Mouse (Mus musculus) lung, adult 18-20 months (tissue): Measurements from ENCODE around the gene Fzr1.

Experiments used
- DNase-seq, 2 experiments: peaks; one replicate each; pipeline ENCODE4 v3.0.0; 2022; ENCODE audit warnings: mixed read lengths in 2 of 2

The Fzr1 gene

DNA sequence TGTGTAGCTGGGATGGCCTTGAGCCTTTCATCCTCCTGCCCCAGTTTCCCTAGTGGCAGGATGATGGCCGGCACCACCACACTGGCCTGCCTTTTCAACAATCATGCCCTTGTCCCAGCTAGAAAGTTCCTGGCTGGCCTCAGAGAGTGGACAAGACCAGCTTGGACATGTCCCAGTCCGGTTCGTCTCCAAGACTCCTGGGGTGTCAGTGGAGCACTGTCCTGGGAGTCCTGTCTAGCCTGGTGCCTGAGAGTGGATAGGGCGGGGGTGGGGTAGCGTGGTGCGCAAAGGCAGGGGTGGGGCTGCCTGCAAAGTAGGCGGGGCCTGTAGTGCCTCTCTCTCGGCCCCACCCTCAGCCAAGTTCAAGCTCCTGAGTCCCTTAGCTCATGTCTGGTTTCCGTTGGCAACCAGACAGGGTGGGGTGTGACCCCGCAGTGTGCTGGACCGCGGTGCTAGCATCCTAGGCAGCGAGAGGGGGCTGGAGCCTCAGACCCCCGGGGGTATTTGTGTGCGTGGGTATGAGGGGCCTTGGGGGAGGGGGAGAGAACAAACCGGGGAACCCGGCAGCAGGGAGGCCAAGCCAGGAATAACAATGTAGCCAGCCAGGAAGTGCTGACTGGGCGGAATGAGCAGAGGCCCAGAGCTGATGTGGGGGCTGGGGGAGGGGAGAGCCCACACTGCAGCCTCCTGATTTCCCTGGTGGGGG is 23.4 kb upstream of the Fzr1 start:
- DNase-seq: peak; percentile 82 to 88

DNA sequence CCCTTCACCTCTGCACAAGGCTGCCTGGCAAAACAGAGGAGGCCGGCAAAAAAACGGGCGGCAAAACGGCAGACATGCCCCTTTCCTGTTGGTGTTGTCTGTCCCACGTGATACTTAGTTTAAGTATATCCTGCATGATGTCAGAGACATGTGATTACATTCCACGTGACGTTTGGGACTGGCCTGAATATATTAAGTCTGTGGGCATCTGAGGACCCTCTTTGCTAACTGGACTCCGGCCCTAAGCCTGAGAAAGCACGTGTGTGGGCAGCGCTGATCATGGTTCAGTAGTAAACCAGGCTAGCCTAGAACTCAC is 22.8 kb upstream of the Fzr1 start:
- DNase-seq: no peak

DNA sequence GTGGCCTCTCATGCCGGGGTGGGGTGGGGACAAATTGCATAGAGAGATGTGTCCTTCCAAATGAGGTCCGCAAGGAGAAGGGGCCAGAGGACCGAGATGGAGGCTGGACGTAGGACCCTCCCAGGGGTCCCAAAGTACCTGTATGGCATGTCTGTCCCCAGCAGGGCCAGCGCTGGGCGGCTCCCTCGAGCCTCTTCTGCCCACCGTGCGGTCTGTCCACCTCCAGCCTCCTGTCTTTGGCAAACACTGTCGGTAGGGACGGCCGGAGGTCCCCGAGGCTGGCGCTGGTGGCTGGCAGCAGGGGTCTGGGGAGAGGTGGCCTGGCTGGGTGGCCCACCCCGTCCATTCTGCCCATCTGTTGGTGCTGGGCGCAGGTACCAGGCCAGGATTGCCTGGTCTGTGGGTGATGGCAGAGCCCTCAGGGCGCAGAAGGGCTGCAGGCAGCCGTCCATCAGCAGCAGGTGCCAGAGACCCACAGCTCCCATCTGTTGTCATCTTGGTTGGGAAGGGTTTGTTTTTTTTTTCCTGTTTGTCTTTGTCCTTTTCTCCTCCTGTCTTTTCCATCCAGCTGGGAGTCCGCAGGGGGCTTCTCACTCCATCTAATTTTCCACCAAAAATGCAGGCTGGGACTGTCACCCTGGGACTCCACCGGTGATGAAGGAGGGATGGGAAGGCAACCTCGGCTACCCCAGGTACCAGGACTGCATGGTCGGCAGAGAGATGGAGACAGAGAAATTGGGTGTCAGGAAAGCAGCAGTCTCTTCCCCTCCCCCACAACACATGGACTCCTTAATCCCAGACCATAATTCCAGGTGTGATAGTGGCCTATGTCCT is 22.3 kb upstream of the Fzr1 start:
- no peak for DNase-seq

DNA sequence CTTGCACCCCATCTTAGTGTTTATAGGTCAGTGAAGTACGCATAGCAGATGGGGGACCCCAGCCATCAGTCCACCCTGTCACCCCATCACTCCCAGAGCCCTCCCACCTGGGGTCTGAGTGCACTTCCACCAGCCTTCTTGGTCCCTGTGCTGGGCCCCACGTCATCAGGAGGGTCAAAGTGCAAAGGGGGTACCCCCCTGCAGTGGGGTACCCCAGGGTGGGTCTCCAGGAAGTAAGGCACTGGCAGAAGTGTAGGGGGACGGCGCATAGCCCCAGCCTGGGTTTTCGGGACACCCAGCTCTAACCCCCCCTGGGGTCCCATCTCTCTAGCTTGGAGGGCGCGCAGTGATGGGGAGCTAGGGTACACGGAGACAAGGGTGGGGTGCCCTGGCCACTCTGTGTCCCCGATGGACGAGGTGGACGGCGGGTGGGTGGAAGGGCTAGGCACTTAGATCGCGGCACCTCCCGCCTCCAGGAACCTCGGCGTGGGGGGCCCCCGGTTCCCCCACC is 21.5 kb upstream of the Fzr1 start:
- no peak for DNase-seq

DNA sequence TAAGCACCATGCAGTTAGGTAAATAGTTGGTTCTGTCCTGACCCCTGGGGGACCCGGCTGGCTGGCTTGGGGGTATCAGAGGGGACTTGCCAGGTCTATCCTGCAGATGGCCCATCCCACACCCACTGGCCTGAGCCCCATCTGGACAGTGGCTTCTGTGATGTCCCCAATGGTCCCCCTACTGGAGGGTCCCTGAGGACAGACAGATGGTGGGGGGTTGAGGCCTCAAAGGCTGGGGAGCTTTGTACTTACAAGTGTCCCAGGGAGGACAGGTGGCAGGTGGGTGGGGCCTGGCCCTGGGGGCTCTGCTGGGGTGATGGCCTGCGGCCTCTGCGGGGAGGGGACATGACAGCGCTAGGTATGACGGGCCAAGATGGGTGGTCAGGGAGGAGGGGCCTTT is 21.0 kb upstream of the Fzr1 start:
- no peak for DNase-seq

DNA sequence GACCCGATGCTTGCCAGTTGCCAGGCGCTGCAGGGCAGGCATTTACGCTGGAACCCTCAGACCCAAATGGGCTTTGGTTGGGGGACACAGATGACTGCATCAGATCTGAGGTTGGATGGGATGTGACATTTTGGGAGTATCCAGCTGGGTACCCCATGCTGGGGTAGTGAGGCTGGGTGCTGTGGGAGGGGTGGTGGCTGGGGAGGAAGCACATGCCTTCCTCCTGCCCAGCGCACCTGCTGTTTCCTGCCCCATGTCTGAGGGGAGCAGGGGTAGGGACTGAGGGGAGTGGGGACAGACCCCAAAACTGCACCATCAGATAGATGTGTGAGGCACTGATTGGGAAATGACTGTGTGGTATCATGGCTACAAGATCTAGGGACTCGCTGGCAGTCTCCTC is 18.4 kb upstream of the Fzr1 start:
- DNase-seq: no peak

DNA sequence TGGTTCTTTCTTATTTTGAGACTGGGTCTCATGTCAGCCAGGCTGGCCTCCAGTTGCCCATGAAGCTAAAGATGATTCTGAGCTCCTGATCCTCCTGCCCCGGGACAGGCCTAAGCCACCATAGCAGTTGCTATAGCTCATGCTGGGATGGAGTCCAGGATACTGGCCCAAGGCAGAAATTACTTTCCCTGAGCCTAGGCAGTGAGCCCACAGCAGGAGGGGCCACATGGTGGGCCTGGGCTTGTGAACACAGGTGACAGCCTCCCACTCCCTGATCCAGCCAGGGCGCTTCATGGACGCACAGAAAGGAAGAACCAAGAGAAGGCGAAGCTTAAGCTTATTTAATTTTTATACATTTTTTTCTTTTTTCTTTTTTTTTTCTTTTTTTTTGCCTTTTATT is 17.5 kb upstream of the Fzr1 start:
- DNase-seq: no peak

DNA sequence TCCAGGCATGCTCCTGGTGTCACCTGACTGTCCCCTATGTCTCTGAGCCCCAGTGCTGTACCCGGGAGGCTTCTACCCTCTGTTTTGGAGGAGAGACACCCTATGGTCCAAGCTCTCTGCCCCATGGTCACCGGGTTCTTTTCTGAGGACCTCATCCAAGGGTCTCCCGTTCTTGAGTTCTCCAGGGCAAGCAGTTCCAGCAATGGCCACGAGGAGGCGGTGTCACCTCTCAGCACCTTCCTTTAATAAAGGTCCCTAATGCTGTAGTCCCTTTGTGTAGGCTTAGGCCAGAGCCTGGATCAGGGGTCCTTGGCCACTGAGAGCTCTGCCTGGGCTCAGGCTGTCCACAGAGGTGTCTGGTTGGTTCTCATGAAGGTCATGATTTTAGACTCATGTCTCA is 16.8 kb upstream of the Fzr1 start:
- DNase-seq: peak in 1 of 2 experiments; percentile 71

DNA sequence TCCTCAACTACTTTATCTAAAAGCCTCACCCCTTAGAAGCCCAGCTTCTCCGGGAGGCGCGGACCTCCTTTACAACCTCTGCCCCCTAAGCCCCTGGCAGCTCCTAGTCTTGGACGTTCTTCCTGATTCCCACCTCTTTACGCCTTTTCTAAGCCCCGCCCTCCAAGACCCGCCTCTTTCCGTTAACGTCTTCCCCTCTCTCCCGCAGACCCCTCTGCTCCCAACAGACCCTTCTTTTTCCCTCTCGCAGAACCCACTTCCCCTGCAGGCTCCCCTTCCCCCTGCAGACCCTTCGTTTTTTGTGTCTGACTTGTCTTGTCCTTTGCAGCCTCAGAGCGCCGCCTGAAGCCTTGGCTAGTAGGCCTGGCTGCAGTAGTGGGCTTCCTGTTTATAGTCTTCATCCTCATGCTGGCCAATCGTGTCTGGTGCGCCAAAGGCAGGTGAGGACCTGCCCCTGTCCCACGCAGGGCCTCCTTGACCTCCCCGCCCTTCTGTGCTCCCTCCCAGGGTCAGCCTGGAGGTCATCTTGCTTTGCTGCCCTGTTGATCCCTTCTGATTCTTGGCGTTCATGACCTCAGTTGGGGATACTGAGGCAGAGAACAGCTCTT is 15.2 kb upstream of the Fzr1 start:
- no peak for DNase-seq

DNA sequence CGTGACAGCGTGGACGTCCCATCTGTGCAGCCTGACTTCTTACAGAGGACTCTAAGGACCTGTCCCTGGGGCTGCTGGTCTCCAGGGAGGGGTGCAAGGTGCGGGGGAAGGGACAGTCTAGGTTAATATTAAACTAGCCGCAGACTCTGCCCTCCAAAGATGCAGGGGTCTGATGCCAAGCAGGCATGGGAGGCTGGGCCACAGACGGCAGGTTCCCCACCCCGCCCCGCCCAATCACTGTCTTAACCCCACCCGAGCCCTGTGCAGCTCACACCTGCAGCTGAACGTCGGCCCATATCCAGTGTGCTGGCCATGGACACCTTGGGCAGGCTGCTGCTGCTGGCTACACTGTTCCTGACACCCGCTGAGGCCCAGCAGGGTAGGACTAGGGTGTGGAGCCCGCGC is 14.5 kb upstream of the Fzr1 start, which contains the start of gene Smim24:
Gene Smim24 (plus strand): TSS at position 271 of the 405 bp plus-strand sequence.
- no peak for DNase-seq

DNA sequence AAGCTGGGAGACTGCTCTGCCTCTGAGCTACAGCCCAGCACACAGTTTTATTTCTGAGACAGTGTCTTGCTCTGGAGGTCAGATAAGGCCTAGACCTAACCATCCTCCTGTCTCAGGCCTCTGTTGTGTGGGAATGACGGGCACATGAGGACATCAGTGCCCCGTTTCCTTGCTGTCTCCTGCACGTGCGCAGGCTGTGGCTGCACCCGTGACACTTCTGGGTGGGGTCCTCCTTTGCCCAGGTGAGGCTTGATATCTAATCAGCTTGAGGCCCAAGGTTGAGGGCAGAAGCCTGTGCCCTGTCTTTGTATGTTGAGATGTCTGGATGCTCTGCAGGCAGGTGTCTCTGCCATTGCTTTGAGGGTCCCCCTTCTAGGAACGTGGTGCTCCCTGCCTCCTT is 14.0 kb upstream of the Fzr1 start:
- no peak for DNase-seq

DNA sequence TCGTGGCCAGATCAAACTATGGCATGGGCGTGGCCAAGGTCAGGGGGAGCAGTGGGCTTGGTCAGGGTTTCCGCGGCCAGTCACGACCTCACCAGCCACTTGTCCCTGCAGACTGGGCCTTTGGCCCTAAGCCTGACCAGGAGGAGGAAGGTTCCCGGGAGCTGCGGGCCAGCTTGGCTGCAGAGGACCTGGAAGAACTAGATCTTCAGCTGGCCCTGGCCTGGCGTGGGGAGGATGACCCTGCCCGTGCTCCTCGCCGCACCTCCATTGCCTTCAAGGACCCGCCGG is 12.3 kb upstream of the Fzr1 start:
- DNase-seq: peak in 1 of 2 experiments; percentile 8

DNA sequence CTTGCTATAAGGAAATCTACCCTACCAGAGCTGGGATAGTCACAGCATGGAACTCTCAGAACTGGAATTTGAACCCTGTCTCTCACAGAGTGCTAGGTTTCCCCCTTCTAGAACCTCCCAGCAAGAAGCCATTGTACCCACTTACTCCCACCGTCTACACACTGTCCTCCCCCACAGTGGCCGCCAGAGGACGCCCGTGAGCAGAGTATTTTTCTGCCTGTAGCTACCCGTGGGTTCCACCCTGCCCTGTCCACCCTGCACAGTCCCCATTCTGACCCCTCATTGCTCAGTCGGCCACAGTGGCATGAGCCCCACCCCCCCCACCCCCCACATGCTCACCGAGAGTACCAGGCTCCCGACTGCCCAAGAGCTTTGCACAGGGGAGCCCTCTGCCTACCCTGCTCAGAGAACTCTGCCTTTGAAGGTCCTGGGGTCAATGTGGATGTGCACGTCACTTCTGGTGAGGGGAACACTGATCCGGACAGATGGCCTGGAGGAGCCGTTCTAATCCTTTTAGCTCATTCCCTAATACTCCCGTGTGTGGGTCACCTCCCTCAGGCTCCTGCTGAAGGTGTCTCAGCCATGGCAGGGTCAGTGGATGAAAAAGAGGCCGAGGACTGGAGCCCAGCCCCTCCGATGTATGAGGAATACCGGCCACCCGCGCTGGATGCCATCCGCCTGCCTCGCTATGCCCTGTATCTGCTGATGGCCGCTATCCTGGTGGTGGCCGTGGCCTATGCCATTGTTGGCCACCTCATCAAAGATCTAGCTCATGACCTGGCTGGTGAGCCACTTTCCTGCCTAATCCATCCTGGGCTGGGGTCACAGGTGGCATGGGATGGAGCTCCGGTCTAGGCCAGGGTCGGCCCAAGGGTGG is 11.7 kb upstream of the Fzr1 start:
- peak; percentile 74 to 77 for DNase-seq

DNA sequence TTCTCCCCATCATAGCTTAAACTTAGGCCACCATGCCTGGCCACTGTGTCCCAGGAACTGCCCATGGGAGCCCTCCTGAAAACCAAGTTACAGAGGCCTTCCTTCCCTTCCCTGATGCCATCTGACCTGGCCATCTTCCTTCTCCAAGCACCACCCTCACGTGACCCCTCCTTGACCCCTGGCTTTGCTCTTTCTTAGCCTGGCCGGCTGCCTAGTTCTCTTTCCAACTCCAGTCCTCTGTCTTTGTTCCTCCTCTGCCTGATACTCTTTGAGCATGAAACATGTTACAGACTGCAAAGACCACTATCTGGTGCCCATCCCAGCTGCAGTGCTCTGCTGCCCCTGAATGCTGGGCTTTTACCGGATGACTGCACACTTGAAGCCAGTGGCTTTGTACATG is 11.1 kb upstream of the Fzr1 start:
- DNase-seq: peak in 1 of 2 experiments; percentile 50

DNA sequence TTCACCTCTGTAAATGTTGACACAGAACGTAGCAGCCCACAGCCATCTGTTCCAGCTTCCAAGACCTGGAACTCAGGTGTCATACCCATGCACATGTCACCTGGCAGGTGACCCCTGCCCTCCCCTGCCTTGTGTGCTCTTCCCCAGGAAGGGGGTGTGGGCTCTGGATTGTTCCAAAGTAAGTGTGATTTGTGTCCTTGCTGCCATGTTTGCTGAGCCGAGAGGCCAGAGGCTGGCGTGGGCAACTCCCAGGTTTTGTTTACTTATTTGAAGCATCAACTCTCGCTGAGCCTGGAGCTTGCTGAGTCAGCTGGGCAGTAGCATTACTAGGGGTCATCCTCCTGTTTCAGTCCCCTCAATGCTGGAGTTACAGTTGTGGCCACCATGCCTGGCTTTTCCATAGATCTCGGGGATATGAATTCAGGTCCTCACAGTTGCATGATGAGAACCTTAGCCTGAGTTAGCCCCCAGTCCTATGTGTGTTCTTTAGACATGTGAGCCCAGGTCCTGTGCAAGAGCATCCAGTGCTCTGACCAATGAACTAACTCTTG is 10.3 kb upstream of the Fzr1 start, which contains the start of gene Gm48552:
Gene Gm48552 (plus strand): TSS at position 501 of the 551 bp plus-strand sequence.
- no peak for DNase-seq

DNA sequence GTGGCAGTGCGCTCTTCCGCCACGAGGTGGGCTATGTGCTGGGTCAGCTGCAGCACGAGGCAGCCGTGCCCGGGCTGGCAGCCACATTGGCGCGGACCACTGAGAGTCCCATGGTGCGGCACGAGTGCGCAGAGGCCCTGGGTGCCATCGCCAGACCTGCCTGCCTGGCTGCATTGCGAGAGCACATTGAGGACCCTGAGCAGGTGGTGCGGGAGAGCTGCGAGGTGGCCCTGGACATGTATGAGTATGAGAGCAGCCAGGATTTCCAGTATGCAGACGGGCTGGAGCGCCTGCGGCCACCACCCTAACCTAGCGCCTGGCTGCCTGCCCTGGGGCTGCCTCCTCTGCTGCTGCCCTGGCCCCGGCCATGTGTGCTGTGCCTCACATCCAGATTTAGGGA is 9.4 kb upstream of the Fzr1 start:
- DNase-seq: no peak

DNA sequence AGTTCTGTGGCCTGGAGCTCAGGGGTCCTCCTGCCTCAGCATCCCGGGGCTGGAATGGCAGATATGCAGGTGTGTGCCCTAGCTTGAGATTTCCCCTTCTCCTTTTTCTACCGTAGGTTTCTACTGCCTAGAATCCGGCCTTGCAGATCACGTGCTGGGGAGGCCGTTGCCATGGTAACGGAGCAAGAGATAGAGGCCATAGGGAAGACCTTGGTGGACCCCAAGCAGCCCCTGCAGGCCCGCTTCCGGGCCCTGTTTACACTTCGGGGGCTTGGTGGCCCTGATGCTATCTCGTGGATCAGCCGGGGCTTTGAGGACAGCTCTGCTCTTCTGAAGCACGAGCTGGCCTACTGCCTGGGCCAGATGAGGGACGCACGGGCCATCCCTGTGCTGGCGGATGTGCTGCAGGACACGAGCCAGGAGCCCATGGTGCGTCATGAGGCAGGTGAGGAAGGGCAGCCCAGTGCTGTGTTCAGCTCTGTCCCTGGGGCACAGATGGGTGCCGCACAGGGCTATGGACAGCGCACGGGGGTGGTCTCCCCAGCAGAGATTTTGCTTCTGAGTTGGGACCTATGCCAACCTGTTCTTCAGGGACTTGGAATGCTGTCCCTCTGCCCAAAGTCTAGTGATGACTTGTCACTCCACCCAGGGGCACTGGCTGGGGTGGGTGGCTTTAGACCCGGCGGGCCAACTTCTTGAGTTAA is 7.4 kb upstream of the Fzr1 start:
- no peak for DNase-seq

DNA sequence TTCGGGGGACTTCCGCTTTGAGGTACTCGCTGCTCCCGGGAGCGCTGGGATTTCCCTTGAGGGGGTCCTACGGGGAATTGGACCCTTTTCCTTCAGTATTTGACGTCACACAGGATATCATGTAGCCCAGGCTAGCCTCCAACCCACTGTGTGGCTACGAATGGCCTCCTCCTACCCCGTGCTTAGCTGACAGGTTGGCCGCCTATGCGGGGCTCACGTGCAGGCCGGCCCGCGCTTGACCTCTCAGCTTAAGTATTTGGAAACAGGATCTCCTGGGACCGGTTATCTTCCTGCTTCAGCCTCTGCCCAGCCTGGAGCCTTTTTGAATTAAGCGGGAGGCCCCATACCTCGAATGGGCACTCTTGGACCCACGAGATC is 6.3 kb upstream of the Fzr1 start:
- DNase-seq: no peak

DNA sequence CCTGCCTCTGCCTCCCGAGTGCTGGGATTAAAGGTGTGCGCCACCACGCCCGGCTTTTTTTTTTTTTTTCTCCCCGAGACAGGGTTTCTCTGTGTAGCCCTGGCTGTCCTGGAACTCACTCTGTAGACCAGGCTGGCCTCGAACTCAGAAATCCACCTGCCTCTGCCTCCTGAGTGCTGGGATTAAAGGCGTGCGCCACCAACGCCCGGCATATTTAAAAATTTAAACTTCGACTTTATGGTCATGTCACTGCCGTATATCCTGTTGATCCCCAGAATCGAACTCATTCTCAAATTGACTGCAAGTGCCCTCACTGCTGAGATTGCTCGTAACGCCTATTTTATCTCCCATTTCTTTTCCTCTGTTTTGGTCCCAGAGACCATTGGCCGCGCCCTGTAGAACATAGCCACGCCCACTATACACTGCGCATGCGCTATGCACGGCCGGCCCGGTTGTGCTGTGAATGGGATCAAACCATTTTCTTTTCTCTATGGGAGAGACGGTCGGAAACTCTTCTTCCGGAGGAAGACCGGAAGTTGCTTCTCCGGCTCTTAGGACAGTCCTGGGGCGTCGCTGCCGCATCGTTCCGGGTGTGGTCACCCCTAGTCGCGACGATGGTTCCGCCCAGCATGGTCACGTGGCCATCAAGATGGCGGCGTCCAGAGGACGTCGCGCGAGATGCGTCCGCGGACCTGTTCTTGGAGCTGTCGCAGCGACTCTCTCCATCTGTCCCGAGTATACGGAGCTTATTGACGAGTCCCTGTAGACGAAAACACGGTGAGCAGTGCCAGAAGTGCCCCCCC is 5.7 kb upstream of the Fzr1 start, which contains the start of the genes Dohh and Gm48551:
Gene Dohh (plus strand): TSS at position 627 of the 803 bp plus-strand sequence.
Gene Gm48551 (plus strand): TSS at position 665 of the 803 bp plus-strand sequence.
- peak; percentile 98 to 99 for DNase-seq

DNA sequence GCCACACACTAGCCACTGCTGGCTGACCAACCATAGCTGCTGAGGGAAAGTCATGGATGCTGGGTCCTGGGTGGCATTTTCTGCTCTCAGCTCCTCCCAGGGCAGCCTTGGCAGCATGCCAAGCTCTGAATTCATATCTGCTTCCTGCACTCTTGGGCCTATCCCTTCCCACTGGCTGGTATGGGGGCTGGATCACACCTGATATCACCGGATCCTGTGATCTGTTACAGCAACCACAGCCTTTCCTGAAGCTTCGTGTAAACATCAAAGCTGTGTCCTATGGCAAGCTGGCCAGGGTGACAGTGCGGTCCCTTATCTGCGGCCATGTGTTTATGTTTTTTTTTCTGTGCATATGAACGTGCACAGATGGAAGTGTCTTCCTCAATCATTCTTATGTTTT is 3.7 kb upstream of the Fzr1 start:
- peak; percentile 62 to 66 for DNase-seq
